Mouse (Mus musculus) urinary bladder, postnatal 14 days (tissue): ENCODE results near the gene Fam8a1.
A peak's percentile ranks its signal among the peaks of the same experiment; 100 is the strongest.

ENCODE experiments used
- DNase-seq: peaks from one replicate; pipeline ENCODE4 v3.0.0; 2021; ENCODE audit warnings: low spot score

The Fam8a1 gene

GRCm38 (mm10) chr13:46669048-46669619 is at the start of gene Fam8a1:
TSS of gene Fam8a1 (plus strand) at chr13:46669522.
- peak; percentile 89 for DNase-seq

- DNase-seq, result no peak
These were observed 49.7 kb upstream of the Fam8a1 start for GRCm38 (mm10) chr13:46619633-46620032.

GRCm38 (mm10) chr13:46620964-46621757 is 48.2 kb upstream of the Fam8a1 start:
- no peak for DNase-seq

- no peak for DNase-seq
These were observed 42.7 kb upstream of the Fam8a1 start for GRCm38 (mm10) chr13:46626608-46627007.

GRCm38 (mm10) chr13:46627841-46628240 is 41.5 kb upstream of the Fam8a1 start:
- peak; percentile 43 for DNase-seq

GRCm38 (mm10) chr13:46629391-46629790 is 39.9 kb upstream of the Fam8a1 start:
- no peak for DNase-seq

- DNase-seq, result no peak
These were observed 36.5 kb upstream of the Fam8a1 start for GRCm38 (mm10) chr13:46632796-46633195.

- no peak for DNase-seq
These were observed 35.8 kb upstream of the Fam8a1 start for GRCm38 (mm10) chr13:46633320-46634132.

GRCm38 (mm10) chr13:46634133-46634488 is 35.2 kb upstream of the Fam8a1 start:
- no peak for DNase-seq

- DNase-seq, result no peak
These were observed 28.5 kb upstream of the Fam8a1 start for GRCm38 (mm10) chr13:46640608-46641468.

GRCm38 (mm10) chr13:46642318-46642717 is 27.0 kb upstream of the Fam8a1 start:
- DNase-seq, result no peak

GRCm38 (mm10) chr13:46644175-46644574 is 25.1 kb upstream of the Fam8a1 start:
- no peak for DNase-seq

GRCm38 (mm10) chr13:46645476-46645875 is 23.8 kb upstream of the Fam8a1 start:
- DNase-seq, result no peak

- no peak for DNase-seq
These were observed 17.5 kb upstream of the Fam8a1 start for GRCm38 (mm10) chr13:46651853-46652252.

GRCm38 (mm10) chr13:46652671-46653070 is 16.7 kb upstream of the Fam8a1 start:
- DNase-seq, result no peak

GRCm38 (mm10) chr13:46653671-46654070 is 15.7 kb upstream of the Fam8a1 start:
- no peak for DNase-seq

GRCm38 (mm10) chr13:46654566-46654965 is 14.8 kb upstream of the Fam8a1 start:
- no peak for DNase-seq

- DNase-seq, result no peak
These were observed 10.1 kb upstream of the Fam8a1 start for GRCm38 (mm10) chr13:46659211-46659610.

- DNase-seq, result no peak
These were observed 5.8 kb upstream of the Fam8a1 start for GRCm38 (mm10) chr13:46663461-46663964.

GRCm38 (mm10) chr13:46669620-46670271 is 424 bp downstream of the Fam8a1 start:
- peak; percentile 22 for DNase-seq

GRCm38 (mm10) chr13:46670514-46670913 is 1.2 kb downstream of the Fam8a1 start:
- no peak for DNase-seq
